Mouse (Mus musculus): ENCODE data around the gene Zfp949. TPM values are rescaled to one million over a fixed set of nuclear protein-coding genes. Genes with fewer than 3 reads are reported as not detected.

Gene Zfp949
- polyA plus RNA-seq (2012; rRNA removed): 2.0 and 2.5 TPM in 2 replicates

- Histone ChIP-seq H3K27ac (ENCODE audit: insufficient read depth, low read length) (peak within 1 kb of the TSS; percentile 71), H3K4me3 (ENCODE audit: extremely low read depth, insufficient read depth, insufficient read length) (peak within 1 kb of the TSS; percentile 78), H3K27me3 (ENCODE audit: control insufficient read depth, insufficient read depth, low read length) (no peaks in the 10 kb centered on the region), H3K4me1 (ENCODE audit: control insufficient read depth, insufficient read depth, insufficient read length) (no peaks in the 10 kb centered on the region), H3K36me3 (ENCODE audit: control insufficient read depth, insufficient read depth, low read length) (peaks cover 2% of the 10 kb centered on the region; the same call in 1 of the 2 replicates)
- under 1% methylated on average over 30 of the region's 30 CpGs for WGBS
- DNase-seq (ENCODE audit: low read depth in 1 of 2, low spot score in 2 of 2): peak; percentile 56 to 74
- no peak for TF ChIP-seq CTCF (IDR thresholded peaks at IDR 0.05; ENCODE audit: extremely low read depth, insufficient read depth, insufficient read length, insufficient replicate concordance)
- peak; percentile 28; the same call in 1 of the 2 replicates for TF ChIP-seq POLR2A (IDR thresholded peaks at IDR 0.05; ENCODE audit: low read depth, low read length)
These were observed at the start of gene Zfp949 for GRCm38 (mm10) chr9:88547851-88548613. Gene Zfp949 (plus strand): TSS chr9:88548020.

DNA sequence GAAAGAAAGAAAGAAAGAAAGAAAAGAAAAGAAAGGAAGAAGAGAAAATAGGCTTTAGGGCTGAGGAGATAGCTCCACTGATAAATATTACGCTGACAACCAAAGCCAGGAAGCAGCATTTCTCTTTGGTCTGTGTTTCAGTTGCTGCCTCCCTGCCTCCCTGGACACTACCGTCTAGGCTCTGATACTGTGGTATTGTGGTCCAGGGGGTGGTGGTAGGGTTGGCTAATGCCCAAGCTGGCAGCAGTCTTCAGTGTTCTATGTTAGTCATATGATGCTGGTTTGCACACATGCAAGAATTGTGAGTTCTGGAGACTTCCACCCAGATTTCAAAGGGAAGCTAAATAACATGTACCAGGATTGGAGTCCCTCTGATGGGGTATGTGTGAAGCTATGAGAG lies 47.7 kb upstream of the Zfp949 start:
- 30% methylated on average over 2 of the region's 2 CpGs for WGBS
- no peaks in the 10 kb centered on the region for H3K4me1 ChIP-seq (ENCODE audit: control insufficient read depth, insufficient read depth, insufficient read length)
- no peak overlapping the region for H3K27ac ChIP-seq (ENCODE audit: insufficient read depth, low read length)
- TF ChIP-seq POLR2A (IDR thresholded peaks at IDR 0.05; ENCODE audit: low read depth, low read length) (no peak), CTCF (IDR thresholded peaks at IDR 0.05; ENCODE audit: extremely low read depth, insufficient read depth, insufficient read length, insufficient replicate concordance) (no peak)
- no peak overlapping the region for H3K4me3 ChIP-seq (ENCODE audit: extremely low read depth, insufficient read depth, insufficient read length)
- no peaks in the 10 kb centered on the region for H3K36me3 ChIP-seq (ENCODE audit: control insufficient read depth, insufficient read depth, low read length)
- DNase-seq (ENCODE audit: low read depth in 1 of 2, low spot score in 2 of 2): no peak
- no peaks in the 10 kb centered on the region for H3K27me3 ChIP-seq (ENCODE audit: control insufficient read depth, insufficient read depth, low read length)

DNA sequence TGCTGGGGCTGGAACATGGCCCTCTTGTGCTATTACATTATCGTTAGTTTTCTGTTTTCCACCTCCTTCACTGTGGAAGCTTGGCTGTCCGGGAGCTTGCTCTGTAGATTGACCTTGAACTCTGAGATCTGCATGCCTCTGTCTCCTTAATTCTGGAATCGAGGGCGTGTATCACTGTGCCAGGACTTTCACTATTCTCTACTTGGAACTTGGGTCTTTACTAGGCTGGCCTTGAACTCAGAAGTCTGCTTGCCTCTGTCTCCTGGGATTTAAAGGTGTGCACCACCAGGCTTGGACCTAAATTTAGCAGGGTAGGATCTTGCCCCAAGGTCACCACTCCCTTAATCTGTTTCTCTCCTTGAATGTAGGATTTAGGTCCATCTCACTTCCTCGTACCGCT lies 46.0 kb upstream of the Zfp949 start:
- 86% methylated on average over 6 of the region's 6 CpGs for WGBS
- Histone ChIP-seq H3K4me1 (ENCODE audit: control insufficient read depth, insufficient read depth, insufficient read length) (no peaks in the 10 kb centered on the region), H3K27me3 (ENCODE audit: control insufficient read depth, insufficient read depth, low read length) (no peaks in the 10 kb centered on the region), H3K4me3 (ENCODE audit: extremely low read depth, insufficient read depth, insufficient read length) (no peak overlapping the region), H3K27ac (ENCODE audit: insufficient read depth, low read length) (no peak overlapping the region), H3K36me3 (ENCODE audit: control insufficient read depth, insufficient read depth, low read length) (no peaks in the 10 kb centered on the region)
- TF ChIP-seq POLR2A (IDR thresholded peaks at IDR 0.05; ENCODE audit: low read depth, low read length) (no peak), CTCF (IDR thresholded peaks at IDR 0.05; ENCODE audit: extremely low read depth, insufficient read depth, insufficient read length, insufficient replicate concordance) (no peak)
- DNase-seq (ENCODE audit: low read depth in 1 of 2, low spot score in 2 of 2): no peak

DNA sequence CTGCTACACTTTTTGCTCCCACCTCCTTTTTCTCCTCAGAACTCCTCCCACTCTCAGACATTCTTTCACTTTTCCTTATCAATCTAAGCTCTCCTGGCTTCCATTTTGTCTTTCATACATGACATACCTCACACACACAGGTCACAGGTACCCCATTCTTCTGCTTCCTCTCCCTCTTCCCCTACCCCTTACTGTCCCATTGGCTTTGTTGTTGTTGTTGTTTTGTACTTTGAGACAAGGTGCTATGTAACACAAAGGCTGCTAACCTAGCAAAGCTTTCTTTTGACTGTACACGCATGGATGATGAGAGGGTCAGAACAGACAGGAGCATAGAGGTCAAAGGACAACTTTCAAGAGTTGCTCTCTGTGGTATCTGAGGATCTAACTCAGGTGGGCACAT lies 32.3 kb upstream of the Zfp949 start:
- TF ChIP-seq CTCF (IDR thresholded peaks at IDR 0.05; ENCODE audit: extremely low read depth, insufficient read depth, insufficient read length, insufficient replicate concordance) (no peak), POLR2A (IDR thresholded peaks at IDR 0.05; ENCODE audit: low read depth, low read length) (no peak)
- no peak for DNase-seq (ENCODE audit: low read depth in 1 of 2, low spot score in 2 of 2)
- Histone ChIP-seq H3K36me3 (ENCODE audit: control insufficient read depth, insufficient read depth, low read length) (no peaks in the 10 kb centered on the region; the same call in 1 of the 2 replicates), H3K27me3 (ENCODE audit: control insufficient read depth, insufficient read depth, low read length) (no peaks in the 10 kb centered on the region), H3K4me1 (ENCODE audit: control insufficient read depth, insufficient read depth, insufficient read length) (no peaks in the 10 kb centered on the region), H3K27ac (ENCODE audit: insufficient read depth, low read length) (no peak overlapping the region), H3K4me3 (ENCODE audit: extremely low read depth, insufficient read depth, insufficient read length) (no peak overlapping the region)
- WGBS: 100% methylated on average over 1 of the region's 1 CpGs

DNA sequence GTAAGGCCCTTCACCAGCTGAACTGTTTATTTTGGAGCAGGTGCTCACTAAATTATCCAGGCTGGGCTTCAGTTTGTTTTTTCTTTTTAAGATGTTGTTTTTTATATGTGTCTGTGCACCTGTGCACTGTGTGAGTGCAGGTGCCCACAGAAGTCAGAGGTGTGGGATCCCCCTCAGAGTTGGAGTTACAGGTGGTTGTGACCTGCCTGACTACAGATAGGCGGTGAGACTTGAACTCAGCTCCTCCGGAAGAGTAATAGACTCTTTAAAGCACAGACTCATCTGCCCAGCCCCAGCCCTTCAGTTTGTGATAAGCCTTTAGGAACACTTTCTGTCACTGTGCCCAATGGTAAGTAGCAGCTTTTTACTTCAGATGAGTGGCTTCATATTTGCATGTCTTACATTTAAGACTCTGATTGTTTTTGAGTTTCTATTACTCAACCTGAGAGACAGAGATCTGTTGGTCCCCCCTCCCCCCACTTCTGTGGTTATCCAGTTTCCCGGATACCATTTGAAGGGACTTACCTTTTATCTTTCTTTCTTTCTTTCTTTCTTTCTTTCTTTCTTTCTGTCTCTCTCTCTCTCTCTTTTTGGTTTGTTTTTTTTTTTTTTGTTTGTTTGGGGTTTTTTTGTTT lies 31.3 kb upstream of the Zfp949 start:
- Histone ChIP-seq H3K27ac (ENCODE audit: insufficient read depth, low read length) (no peak overlapping the region), H3K4me3 (ENCODE audit: extremely low read depth, insufficient read depth, insufficient read length) (no peak overlapping the region), H3K27me3 (ENCODE audit: control insufficient read depth, insufficient read depth, low read length) (no peaks in the 10 kb centered on the region), H3K36me3 (ENCODE audit: control insufficient read depth, insufficient read depth, low read length) (peaks cover 2% of the 10 kb centered on the region; the same call in 1 of the 2 replicates), H3K4me1 (ENCODE audit: control insufficient read depth, insufficient read depth, insufficient read length) (no peaks in the 10 kb centered on the region)
- TF ChIP-seq CTCF (IDR thresholded peaks at IDR 0.05; ENCODE audit: extremely low read depth, insufficient read depth, insufficient read length, insufficient replicate concordance): no peak
- no peak for TF ChIP-seq POLR2A (IDR thresholded peaks at IDR 0.05; ENCODE audit: low read depth, low read length)
- no peak for DNase-seq (ENCODE audit: low read depth in 1 of 2, low spot score in 2 of 2)
- 77% methylated on average over 3 of the region's 3 CpGs for WGBS

DNA sequence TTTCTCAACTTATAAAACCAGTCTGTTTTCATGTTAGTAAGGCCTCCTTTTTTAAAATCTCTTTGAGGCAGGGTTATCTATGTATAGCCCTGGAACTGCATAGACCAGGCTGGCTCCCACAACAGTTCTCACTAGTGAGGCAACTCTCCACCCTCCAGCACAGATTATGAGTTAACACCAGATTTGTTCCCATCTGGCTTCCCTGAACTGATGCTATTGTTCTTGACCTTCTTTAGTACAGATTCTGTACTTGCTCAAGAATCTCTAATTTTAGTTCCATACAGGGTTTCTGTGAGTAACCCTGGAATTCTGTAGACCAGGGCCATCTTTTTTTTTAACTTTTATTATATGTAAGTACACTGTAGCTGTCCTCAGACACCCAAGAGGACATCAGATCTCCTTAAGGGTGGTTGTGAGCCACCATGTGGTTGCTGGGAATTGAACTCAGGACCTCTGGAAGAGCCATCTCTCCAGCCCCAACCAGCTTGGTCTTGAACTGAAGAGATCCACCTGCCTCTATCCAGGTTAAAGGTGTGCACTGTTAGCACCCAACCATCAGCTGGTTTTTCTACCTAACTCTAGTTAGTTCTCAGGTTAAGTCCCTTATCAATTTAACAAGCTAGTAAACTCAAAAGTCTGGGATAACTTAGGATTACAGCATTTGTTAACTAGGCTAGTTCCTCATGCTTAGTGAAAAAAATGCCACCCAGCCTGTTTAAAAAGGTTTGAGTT lies 28.3 kb upstream of the Zfp949 start:
- H3K27ac ChIP-seq (ENCODE audit: insufficient read depth, low read length): no peak overlapping the region
- peaks cover 3% of the 10 kb centered on the region; the same call in 1 of the 2 replicates for H3K4me1 ChIP-seq (ENCODE audit: control insufficient read depth, insufficient read depth, insufficient read length)
- peaks cover 2% of the 10 kb centered on the region; the same call in 1 of the 2 replicates for H3K36me3 ChIP-seq (ENCODE audit: control insufficient read depth, insufficient read depth, low read length)
- no peak for TF ChIP-seq CTCF (IDR thresholded peaks at IDR 0.05; ENCODE audit: extremely low read depth, insufficient read depth, insufficient read length, insufficient replicate concordance)
- H3K27me3 ChIP-seq (ENCODE audit: control insufficient read depth, insufficient read depth, low read length): no peaks in the 10 kb centered on the region
- no peak for DNase-seq (ENCODE audit: low read depth in 1 of 2, low spot score in 2 of 2)
- no peak overlapping the region for H3K4me3 ChIP-seq (ENCODE audit: extremely low read depth, insufficient read depth, insufficient read length)
